Mouse (Mus musculus) kidney, postnatal 36 days (tissue): ENCODE measurements around the gene Cog1.

Experiments
- DNase-seq, 2 experiments: peaks; one replicate each; pipeline ENCODE4 v3.0.0; 2021 to 2022; ENCODE audit warnings: mixed read lengths in 2 of 2

The Cog1 gene

GRCm38 (mm10) chr11:113705966-113706652, 57.1 kb downstream of the Cog1 start:
- no peak for DNase-seq

- no peak for DNase-seq
Observed at GRCm38 (mm10) chr11:113708629-113709213, 59.8 kb downstream of the Cog1 start.

GRCm38 (mm10) chr11:113709272-113709671, 60.3 kb downstream of the Cog1 start:
- no peak for DNase-seq

GRCm38 (mm10) chr11:113709731-113710256, 60.8 kb downstream of the Cog1 start, which contains the start of gene Cpsf4l:
Gene Cpsf4l (minus strand): TSS chr11:113710017.
- DNase-seq: peak in 1 of 2 experiments; percentile 33

GRCm38 (mm10) chr11:113710257-113710777, 61.3 kb downstream of the Cog1 start:
- DNase-seq: peak in 1 of 2 experiments; percentile 34

- no peak for DNase-seq
Observed at GRCm38 (mm10) chr11:113711061-113711460, 62.1 kb downstream of the Cog1 start.

GRCm38 (mm10) chr11:113715078-113715674, 66.2 kb downstream of the Cog1 start:
- no peak for DNase-seq

GRCm38 (mm10) chr11:113716132-113716531, 67.2 kb downstream of the Cog1 start:
- DNase-seq: no peak
